Mouse (Mus musculus): ENCODE results near the gene Uqcrc2. TPM values are rescaled to one million over a fixed set of nuclear protein-coding genes. Genes with fewer than 3 reads are reported as not detected.

The Uqcrc2 gene
- total RNA-seq, 2 experiments from 2014 or later = 945 to 970 TPM

GRCm38 (mm10) chr7:120684731-120685161 lies 49.8 kb downstream of the Uqcrc2 start:
- intact Hi-C loops (cut with DNase I) = no loop called here

GRCm38 (mm10) chr7:120685227-120685626 lies 50.3 kb downstream of the Uqcrc2 start:
- intact Hi-C loops (cut with DNase I) = no loop called here
- DNase-seq = no peak

More at GRCm38 (mm10) chr7:120684731-120685161, 49.8 kb downstream of the Uqcrc2 start:
- DNase-seq = no peak

GRCm38 (mm10) chr7:120690634-120691033 lies 55.7 kb downstream of the Uqcrc2 start:
- no peak for DNase-seq
- intact Hi-C loops (cut with DNase I) = no loop called here

- intact Hi-C loops (cut with DNase I) = no loop called here
Measured at GRCm38 (mm10) chr7:120693831-120694375, 58.9 kb downstream of the Uqcrc2 start.

GRCm38 (mm10) chr7:120695196-120695595 lies 60.2 kb downstream of the Uqcrc2 start:
- DNase-seq = no peak
- intact Hi-C loops (cut with DNase I) = no loop called here

More at GRCm38 (mm10) chr7:120693831-120694375, 58.9 kb downstream of the Uqcrc2 start:
- no peak for DNase-seq

- no peak for DNase-seq
- intact Hi-C loops (cut with DNase I) = no loop called here
Measured at GRCm38 (mm10) chr7:120695641-120696040, 60.7 kb downstream of the Uqcrc2 start.

GRCm38 (mm10) chr7:120696331-120696730 lies 61.4 kb downstream of the Uqcrc2 start:
- intact Hi-C loops (cut with DNase I) = no loop called here
- no peak for DNase-seq

GRCm38 (mm10) chr7:120699586-120699985 lies 64.6 kb downstream of the Uqcrc2 start:
- intact Hi-C loops (cut with DNase I) = no loop called here
- no peak for DNase-seq

GRCm38 (mm10) chr7:120703888-120704287 lies 68.9 kb downstream of the Uqcrc2 start:
- DNase-seq = no peak
- intact Hi-C loops (cut with DNase I) = no loop called here

Other genes with a start within 250 kb of the Uqcrc2 start
- not detected for gene Abca16, start 225.5 kb upstream of the Uqcrc2 start, total RNA-seq (2021)
- not detected for gene Pdzd9, start 35.2 kb downstream of the Uqcrc2 start, total RNA-seq (2021)
- gene Mosmo, start 42.4 kb downstream of the Uqcrc2 start, total RNA-seq (2021) = 10 to 100 TPM; 29.0 to 33.7 TPM
- gene Vwa3a, start 104.1 kb downstream of the Uqcrc2 start, total RNA-seq (2021) = 1 to 10 TPM; 2.4 to 3.7 TPM
- not detected for gene Gm5737, start 177.2 kb downstream of the Uqcrc2 start, total RNA-seq (2021)
- gene Eef2k, start 207.7 kb downstream of the Uqcrc2 start, total RNA-seq (2021) = 10 to 100 TPM; 37.0 to 37.2 TPM